Mouse (Mus musculus): Measurements from ENCODE around the gene Acta2. TPM values are rescaled to one million over a fixed set of nuclear protein-coding genes. Genes with fewer than 3 reads are reported as not detected.
"Not testable (repeated sequence)": the region's sequence is repeated elsewhere in the genome, so short reads cannot be mapped to it uniquely, and the experiment has no call there.

The Acta2 gene
- total RNA-seq, 2 experiments from 2014 or later: 142 to 147 TPM

DNA sequence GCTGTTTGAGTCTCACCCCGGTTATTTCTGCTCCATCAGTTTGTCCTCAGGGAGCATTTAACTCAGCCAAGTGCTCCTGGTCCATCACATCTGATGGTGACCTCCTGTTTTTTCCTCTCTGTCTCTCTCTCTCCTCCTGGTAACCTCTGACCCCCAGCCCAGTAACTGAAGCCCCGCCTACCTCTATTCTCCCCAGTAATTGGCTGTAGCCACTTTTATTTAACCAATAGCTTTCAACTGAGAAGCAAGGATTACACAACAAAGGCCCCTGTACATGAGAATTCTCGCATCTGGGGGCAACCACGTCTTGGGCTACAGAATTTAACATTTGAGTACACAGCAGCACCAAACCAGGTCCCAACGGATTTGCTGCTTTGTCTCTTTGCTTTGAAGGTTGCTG is 23.1 kb downstream of the Acta2 start:
- no peak for DNase-seq
- intact Hi-C loops (cut with DNase I): loop anchor here (10.0 kb wide), 1 partner anchor 88 kb away; no protein-coding TSS in a partner anchor

DNA sequence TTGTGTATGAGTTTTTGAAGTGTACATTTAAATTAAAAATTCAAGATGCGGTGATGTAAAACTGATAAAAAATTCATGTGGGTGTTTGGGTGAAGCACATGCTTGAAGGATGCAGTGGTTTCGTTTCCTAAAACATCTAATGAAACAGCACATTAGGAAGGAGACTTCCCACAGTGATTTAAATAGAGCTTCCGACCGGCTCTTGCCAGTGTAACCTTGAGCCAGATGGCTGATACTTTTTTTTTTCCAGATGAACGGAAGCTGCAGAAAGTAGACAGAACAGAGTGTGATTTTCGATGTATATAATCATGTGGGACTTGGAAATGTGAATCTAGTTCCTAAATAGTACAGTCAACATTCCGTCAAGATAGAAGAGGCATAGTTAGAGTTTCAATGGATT is 23.8 kb downstream of the Acta2 start:
- no peak for DNase-seq
- intact Hi-C loops (cut with DNase I): loop anchor here (10.0 kb wide), 1 partner anchor 87 kb away; no protein-coding TSS in a partner anchor

DNA sequence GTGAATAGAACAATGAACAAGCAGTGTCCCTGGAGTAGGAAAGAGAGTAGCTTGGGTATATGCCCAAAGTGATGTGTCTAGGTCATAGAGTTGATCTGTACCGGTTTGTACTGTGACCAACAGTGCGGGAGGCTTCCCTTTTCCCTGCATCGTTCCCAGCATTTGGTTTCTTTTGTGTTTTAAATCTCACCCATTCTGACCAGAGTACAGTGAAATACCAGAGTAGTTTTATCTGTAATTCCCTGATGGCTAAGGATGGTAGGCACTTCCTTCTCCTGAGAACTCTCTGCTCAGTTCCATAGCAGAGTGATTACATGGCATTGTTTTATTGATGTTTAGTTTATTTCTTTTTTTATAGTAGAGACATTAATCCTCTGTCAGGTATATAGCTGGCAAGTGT is 32.6 kb downstream of the Acta2 start:
- intact Hi-C loops (cut with DNase I): no loop called here
- DNase-seq: no peak

DNA sequence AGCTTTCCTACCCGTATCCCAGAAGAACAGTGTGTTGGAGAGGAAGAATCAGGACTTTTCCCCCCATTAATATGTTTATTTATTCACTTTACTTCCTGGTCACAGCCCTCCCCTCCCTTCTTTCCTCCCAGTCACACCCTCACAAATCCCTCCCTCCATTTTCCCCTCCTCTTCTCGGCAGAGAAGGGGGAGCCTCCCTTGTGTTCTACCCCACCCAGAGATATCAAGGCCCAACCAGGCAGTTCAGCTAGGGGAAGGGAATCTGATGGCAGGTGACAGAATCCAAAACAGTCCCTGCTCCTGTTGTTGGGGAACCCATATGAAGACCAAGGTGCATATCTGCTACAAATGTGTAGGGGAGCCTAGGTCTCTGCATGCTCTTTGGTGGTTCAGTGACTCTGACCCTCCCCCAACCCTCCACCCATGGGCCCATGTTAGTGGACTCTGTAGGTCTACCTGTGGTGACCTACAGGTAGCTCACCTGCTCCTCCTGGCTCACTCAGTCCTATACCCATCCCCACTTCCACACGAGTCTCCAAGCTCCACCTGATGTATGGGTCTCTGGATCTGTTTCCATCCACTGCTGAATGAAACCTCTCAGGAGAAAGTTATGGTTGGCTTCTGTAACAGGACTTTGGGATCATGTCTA is 34.5 kb downstream of the Acta2 start:
- intact Hi-C loops (cut with DNase I): no loop called here

DNA sequence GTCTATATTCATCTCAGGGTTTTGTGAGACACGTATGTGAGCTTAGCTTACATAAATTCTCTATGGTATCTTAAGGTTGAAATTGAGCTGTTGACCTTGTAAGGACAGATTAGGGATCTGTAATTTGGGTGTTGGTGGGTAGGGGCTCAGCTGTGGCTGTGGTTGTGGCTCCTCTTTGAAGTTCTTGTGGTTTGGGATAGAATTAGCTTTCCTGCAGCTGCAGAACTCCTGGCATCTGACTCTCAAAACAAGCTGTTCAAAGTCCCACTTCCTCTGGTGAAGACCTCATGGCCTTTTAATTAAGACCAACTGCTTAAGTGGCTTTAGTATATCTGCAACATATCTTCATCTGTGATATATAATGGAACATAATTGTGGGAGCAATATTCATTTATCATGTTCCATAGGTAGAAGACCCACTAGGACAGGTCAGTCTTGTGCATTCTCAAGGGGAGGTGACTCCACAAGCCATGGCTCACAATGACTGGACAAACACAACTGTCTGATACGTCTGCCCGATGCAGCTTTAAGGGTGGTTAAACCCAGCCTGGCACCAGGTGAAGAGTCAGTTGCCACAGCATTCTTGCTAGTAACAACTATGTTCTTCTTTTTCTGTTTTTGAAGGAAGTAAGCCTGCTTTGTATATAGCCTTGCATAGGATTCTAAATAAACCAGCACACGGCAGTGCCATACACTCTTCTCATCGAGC is 36.0 kb downstream of the Acta2 start:
- DNase-seq: no peak
- intact Hi-C loops (cut with DNase I): no loop called here

More for the DNA sequence above, 34.5 kb downstream of the Acta2 start:
- no peak for DNase-seq

DNA sequence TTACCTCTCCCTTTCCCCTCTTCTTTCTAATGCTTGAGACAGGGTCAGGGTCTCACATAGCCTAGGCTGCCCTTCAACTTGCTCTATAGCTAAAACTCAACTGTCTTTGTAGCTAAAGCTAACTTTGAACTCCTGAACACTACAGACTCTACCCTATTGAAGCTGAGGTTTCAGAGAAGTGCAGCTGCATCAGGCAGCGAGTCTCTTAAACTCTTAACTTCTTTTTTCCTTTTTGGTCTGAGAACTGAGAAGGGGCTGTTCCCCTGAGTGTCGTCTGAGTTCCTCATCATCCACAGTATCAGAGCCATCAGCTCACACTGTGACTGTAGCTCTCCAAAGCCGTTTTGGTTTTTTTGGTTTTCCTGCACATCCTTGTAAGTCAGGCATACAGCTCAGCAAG is 37.6 kb downstream of the Acta2 start:
- intact Hi-C loops (cut with DNase I): no loop called here
- DNase-seq: no peak

DNA sequence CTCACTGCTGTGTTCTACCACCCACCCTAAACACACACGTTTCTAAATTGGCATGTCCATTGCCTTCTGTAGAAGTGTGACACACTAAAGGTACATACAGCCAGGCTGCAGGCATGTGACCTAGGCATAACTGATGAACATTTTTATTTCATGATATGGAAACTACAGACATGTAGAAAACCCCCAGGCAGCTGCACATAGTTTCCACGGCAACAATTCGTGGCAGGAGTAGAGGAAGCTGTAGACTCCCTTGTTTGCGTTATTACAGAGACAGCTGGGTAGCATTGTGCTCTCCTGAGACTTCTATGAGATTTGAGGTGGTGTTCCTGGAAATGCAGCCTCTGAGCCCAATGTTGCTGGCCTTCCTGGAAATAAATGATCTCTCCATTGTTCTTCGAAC is 38.4 kb downstream of the Acta2 start:
- intact Hi-C loops (cut with DNase I): no loop called here
- DNase-seq: no peak

DNA sequence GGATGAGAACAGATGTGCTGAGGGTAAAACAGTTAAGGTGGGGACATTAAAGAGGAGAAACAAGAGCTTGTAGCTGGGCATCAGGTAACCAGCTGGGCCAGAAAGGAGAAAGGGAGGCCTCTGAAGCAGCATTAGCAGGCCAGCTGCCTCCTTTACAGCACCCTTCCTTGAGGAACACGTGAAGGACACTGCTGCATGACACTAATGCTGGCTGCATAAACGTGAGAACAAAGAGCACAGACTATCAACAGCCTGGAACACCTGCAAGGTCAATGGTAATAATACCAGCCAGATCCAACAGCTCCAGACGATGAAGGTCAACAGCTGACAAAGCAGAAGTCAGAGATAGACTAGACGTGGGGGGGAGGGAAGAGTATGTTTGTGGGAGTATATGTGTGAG is 41.3 kb downstream of the Acta2 start:
- intact Hi-C loops (cut with DNase I): no loop called here
- DNase-seq: no peak

DNA sequence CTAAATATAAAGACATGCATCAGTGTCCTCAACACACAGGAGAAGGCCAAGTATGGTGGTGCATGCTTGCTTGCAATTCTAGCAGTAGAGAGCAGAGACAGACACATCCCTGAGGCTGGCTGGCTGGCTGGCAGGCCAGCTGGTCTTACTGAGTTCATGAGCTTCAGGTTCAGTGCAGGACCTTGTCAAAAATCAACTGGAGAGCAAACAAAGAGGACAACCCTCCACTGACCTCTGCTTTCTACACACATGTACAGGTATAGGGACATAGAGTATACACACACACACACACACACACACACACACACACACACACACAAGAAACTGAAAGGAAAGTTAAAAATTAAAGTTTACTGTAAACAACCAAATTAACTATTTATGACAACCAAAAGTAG is 42.1 kb downstream of the Acta2 start:
- DNase-seq: no peak
- intact Hi-C loops (cut with DNase I): no loop called here

DNA sequence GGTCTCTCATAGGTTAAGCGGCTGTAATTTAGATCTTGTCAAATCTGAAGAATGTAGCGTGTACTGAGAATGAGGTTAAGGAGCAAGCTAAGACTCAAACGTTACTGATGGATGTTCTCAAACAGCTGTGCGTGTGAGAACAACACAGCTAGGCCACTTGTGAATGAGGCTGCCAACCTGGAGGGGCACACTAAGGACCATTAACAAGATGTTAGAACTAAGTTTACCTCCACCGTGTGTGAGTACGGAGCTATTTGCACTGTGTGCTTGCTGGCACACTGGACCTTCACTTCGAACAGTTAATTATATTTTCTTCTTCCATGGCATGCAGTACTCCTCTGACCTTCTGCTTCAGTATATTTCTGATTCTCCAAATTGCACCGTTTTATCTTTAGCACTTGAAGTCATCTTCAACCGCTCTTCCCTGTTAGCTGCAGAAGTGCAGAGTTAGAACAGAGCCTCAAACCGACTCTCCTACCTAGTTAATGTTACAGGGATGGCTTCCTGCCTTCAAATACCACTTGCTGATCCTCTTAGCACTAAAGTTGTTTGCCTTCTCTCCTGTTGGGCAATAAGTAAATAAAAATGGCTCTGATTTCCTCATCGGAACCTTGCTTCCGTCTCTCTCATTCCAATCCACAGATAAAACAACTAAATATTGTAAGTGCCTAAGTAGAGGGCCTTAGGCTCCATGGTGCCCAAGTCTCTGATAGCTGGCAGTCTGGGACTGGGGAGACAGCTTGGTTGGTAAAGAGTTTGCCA is 42.7 kb downstream of the Acta2 start:
- intact Hi-C loops (cut with DNase I): no loop called here
- no peak for DNase-seq

DNA sequence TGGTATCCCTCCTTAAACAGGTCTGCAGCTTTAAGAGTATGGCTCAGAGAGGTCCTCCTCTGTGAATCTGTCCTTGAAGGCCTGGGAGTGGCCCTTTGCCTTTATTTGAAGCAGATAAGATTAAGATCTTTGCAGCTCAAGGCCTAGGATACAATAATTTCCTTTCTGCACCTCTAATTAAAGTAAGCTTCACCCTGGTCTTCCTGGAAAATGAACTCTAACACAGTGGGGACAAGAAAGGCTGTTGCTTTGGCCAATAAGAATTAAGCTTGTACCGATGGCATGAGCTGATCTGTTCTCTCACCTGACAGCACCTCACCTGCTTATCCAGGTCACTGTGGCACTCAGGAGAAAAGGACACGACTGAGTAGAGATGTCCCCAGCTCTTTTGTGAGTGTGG is 44.5 kb downstream of the Acta2 start:
- intact Hi-C loops (cut with DNase I): no loop called here

DNA sequence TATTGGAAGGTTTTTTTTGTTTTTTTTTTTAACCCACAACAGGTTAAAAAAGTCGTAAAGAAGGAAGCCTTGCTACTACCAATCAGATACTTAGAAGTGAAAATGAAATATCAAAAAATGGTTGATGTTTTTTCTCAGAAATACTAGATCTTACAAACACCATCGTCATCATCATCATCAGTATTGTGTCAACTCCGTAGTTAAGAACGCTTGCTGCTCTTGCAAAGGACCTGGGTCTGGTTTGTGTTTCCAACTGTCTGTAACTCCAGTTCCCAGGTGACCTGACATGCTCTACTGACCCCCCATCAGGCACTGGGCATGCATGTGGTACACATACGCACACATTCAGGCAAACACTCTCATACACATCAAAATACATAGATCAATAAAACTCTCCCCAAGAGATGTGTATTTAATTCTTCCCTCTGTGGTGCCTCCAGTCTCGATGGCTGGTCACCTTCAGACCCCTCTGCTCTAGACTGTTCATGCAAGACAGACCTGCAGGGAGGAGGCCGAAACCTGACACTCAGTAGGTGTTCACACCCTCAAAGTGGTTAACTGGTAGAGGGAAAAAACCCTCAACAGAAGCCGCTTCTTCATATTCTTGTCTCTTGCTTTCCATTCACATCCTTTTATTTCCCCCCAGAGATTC is 45.3 kb downstream of the Acta2 start:
- no peak for DNase-seq
- intact Hi-C loops (cut with DNase I): no loop called here

More for the DNA sequence above, 44.5 kb downstream of the Acta2 start:
- no peak for DNase-seq

DNA sequence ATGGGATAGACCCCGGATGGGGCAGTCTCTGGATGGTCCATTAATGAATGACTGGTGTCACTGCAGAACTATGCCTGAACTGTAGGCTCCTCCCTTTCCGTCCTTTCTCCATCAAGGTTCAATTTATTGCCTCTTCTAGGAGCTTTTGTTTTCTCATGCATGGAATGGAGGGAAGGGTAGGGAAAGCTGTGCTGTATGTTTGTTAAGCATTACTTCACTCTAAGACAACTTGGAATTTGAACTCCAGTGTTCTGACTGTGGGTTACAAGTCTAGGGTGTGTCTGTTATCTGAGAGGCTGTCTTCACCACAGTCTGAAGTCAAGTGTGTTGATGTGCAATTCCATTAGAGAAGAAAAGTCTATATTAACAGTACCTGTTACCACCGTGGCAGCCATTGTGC is 46.4 kb downstream of the Acta2 start:
- no peak for DNase-seq
- intact Hi-C loops (cut with DNase I): no loop called here

DNA sequence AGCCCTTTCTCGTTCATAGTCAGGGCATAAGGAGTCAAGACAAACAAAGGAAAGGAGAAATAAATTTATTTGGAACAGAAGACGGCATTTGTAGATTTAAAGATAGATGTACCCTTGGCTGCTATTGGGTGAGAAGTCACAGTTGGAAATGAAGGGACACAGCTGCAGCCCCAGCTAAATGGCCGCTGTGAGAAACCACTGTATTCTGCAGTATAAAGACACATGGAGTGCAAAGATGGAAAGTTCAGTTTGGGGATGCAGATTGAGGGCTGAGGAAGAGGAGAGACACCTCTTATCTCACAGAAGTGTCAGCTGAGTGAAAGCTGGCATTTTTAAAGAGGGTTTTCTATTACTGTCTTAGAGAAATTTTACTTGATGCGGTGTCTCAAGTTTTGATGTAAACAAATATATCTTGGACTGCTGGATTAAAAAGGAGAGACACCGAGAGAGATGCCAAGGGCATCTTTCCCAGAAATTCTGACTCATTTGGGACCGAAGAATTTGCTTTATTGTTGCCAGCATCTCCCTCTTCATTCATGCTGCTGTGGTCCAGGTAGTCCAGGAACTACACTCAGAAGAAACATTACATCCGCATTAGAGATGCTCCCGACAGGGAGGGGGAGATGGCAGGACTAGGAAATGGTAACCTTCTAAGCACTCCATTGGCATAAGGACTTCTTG is 48.5 kb downstream of the Acta2 start:
- DNase-seq: peak in 1 of 2 experiments; percentile 41

DNA sequence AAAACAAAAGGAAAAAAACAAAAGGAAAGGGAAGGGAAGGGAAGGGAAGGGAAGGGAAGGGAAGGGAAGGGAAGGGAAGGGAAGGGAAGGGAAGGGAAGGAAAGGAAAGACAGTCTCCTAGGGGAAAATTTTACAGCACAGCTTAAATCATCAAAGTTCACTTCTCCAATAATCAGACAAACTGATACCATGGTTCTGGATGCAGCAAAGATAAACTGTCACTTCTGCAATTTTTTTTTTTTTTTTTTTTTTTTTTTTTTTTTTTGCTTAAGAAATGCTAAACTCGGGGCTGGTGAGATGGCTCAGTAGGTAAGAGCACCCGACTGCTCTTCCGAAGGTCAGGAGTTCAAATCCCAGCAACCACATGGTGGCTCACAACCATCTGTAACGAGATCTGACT is 49.3 kb downstream of the Acta2 start:
- DNase-seq; intact Hi-C loops (cut with DNase I): not testable (repeated sequence)

More for the DNA sequence above, 48.5 kb downstream of the Acta2 start:
- intact Hi-C loops (cut with DNase I): no loop called here

DNA sequence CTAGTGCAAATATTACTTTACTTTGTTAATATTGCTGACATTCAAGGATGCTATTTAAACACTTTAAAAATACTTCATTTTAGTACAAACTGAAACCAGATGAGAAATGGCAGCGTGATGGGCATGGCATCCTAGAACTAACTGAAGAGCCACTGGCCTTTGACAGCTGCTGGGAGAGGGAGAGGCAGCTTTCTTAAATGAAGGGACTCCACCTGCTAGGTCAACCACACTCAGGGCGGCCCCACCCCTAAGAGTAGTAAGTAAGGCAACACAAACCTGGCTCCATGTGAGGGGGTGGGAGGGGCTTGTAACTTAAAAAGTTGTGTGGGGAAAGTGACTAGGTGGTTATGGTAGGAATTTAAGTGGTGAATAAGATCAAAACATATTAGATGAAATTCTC is 52.7 kb downstream of the Acta2 start:
- DNase-seq: no peak
- intact Hi-C loops (cut with DNase I): no loop called here

DNA sequence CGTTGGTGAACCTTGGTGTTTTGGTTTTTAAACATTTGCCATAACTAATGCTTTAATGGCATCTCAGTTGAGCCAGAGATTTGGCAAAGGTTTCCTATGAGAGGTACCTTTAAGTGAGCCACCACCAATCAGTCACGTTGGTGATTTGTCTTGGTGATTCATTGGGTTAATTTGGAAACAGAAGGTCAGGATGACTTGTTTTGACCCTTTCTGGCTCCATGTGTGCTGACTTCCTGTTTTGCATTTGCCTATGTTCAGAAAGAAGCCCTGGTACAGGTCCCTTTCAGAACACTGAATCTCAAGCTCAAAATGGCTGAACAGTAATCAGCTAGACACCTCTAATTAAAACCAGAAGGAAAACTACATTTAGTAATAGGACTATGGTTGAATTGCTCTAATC is 55.9 kb downstream of the Acta2 start:
- intact Hi-C loops (cut with DNase I): no loop called here

DNA sequence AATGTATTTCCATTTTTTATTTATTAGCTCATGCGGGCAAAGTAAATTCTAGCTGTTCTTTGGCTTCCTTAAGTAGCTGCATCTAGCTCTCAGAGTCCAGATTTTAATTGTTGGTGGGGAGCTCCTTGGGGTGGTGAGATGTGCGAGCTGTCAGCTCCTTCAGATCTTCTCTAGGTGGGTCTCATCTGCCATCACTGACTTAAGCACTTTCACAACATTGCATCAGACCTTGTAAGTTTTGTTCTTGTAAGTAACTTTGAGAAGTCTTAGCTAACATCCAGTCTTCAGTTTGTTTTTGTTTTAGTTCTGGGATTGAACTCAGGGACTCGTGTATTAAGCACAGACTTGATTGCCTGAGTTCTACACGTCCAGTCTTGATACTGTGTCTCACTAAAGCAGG is 56.5 kb downstream of the Acta2 start:
- intact Hi-C loops (cut with DNase I): no loop called here
- DNase-seq: no peak

More for the DNA sequence above, 55.9 kb downstream of the Acta2 start:
- no peak for DNase-seq

DNA sequence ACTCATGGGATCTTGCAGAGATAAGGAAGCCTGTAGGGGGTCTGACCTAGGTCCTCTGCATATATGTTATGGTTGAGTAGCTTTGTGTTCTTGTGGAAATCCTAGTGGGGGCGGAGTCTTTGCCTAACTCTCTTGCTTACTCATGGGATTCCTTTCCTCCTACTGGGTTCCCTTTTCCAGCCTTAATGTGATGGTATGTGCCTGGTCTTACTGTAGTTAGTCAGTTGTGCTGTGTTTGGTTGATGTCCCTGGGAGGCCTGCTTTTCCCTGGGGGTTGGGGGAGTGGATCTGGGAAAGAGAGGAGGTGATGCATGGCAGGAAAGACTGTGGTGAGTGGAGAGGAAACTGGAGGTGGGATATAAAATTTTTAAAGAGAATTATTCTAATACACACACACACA is 57.3 kb downstream of the Acta2 start:
- intact Hi-C loops (cut with DNase I): no loop called here
- no peak for DNase-seq

DNA sequence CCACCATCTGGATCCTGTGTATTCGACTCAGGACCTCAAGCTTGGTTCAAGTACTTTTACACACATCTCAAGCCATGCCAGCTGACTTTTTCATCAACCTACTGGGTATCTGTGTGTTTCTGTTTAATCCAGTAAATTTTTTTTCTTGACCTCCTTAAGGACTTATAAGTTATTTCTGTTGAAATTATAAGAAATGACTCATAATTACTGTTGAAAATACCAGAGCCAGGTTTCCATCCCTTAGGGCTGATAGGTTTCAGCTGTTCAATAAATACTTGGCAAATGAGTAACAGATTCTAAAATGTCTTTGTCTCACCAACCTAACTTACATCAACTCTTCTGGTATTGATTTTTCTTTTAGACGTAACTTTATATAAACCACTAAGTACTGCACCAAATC is 60.4 kb downstream of the Acta2 start:
- intact Hi-C loops (cut with DNase I): no loop called here
- no peak for DNase-seq

All from heart, postnatal 36 days (tissue).